Mouse (Mus musculus): ENCODE results near the gene Ifrd2. TPM values are rescaled to one million over a fixed set of nuclear protein-coding genes. Genes with fewer than 3 reads are reported as not detected.

Ifrd2 gene
- total RNA-seq, 2 experiments from 2014 or later = 48.5 to 48.8 TPM

- no peak for DNase-seq
Measured at GRCm38 (mm10) chr9:107599433-107599832, 12.0 kb downstream of the Ifrd2 start.

- DNase-seq = no peak
Measured at GRCm38 (mm10) chr9:107599842-107600241, 12.4 kb downstream of the Ifrd2 start.

GRCm38 (mm10) chr9:107600745-107601144 lies 13.3 kb downstream of the Ifrd2 start:
- DNase-seq = no peak

- DNase-seq = no peak
Measured at GRCm38 (mm10) chr9:107601275-107601674, 13.8 kb downstream of the Ifrd2 start.

- DNase-seq = peak; percentile 91 to 98
Measured at GRCm38 (mm10) chr9:107602068-107602648, 14.7 kb downstream of the Ifrd2 start.

GRCm38 (mm10) chr9:107603251-107603650 lies 15.8 kb downstream of the Ifrd2 start:
- no peak for DNase-seq

- DNase-seq = no peak
Measured at GRCm38 (mm10) chr9:107605041-107605661, 17.7 kb downstream of the Ifrd2 start.

- no peak for DNase-seq
Measured at GRCm38 (mm10) chr9:107606591-107606990, 19.1 kb downstream of the Ifrd2 start.

GRCm38 (mm10) chr9:107607036-107607435 lies 19.6 kb downstream of the Ifrd2 start:
- DNase-seq = no peak

GRCm38 (mm10) chr9:107607653-107608245 lies 20.3 kb downstream of the Ifrd2 start:
- DNase-seq = no peak

- DNase-seq = peak in 1 of 2 experiments; percentile 50
Measured at GRCm38 (mm10) chr9:107608741-107609432, 21.4 kb downstream of the Ifrd2 start, which contains the start of gene Sema3b. Sema3b (minus strand) TSS chr9:107609229.

- DNase-seq = no peak
Measured at GRCm38 (mm10) chr9:107609433-107609830, 22.0 kb downstream of the Ifrd2 start.

- peak; percentile 58 to 66 for DNase-seq
Measured at GRCm38 (mm10) chr9:107611456-107612190, 24.2 kb downstream of the Ifrd2 start.

- DNase-seq = peak; percentile 99
Measured at GRCm38 (mm10) chr9:107612191-107612944, 24.9 kb downstream of the Ifrd2 start.

- DNase-seq = no peak
Measured at GRCm38 (mm10) chr9:107612945-107613569, 25.6 kb downstream of the Ifrd2 start.

GRCm38 (mm10) chr9:107615035-107615434 lies 27.6 kb downstream of the Ifrd2 start:
- DNase-seq = peak in 1 of 2 experiments; percentile 44

GRCm38 (mm10) chr9:107617461-107617860 lies 30.0 kb downstream of the Ifrd2 start:
- no peak for DNase-seq

GRCm38 (mm10) chr9:107618098-107618497 lies 30.7 kb downstream of the Ifrd2 start:
- peak in 1 of 2 experiments; percentile 38 for DNase-seq

GRCm38 (mm10) chr9:107618778-107619545 lies 31.5 kb downstream of the Ifrd2 start:
- peak; percentile 77 to 85 for DNase-seq

- no peak for DNase-seq
Measured at GRCm38 (mm10) chr9:107619546-107619879, 32.1 kb downstream of the Ifrd2 start.
